Mouse (Mus musculus) cerebral cortex, adult 2 months (tissue): ENCODE results near the gene Samd1.

Source experiments
- WGBS: fragments of 180-500 bp; shearing (Covaris S2); methylation state at CpG from one replicate; pipeline ENCODE4 v1.1.7; 2018; 5-methylcytosine and 5-hydroxymethylcytosine counted together

The Samd1 gene

GRCm38 (mm10) chr8:83983222-83983621, 14.2 kb upstream of the Samd1 start:
- 91% methylated on average over 2 of the region's 2 CpGs for WGBS

- 84% methylated on average over 7 of the region's 7 CpGs for WGBS
Measured at GRCm38 (mm10) chr8:83989243-83989642, 8.2 kb upstream of the Samd1 start.

GRCm38 (mm10) chr8:83990170-83990569, 7.3 kb upstream of the Samd1 start:
- WGBS: 96% methylated on average over 14 of the region's 14 CpGs

- 83% methylated on average over 2 of the region's 2 CpGs for WGBS
Measured at GRCm38 (mm10) chr8:83992488-83992887, 5.0 kb upstream of the Samd1 start.

GRCm38 (mm10) chr8:83994030-83994429, 3.4 kb upstream of the Samd1 start:
- 75% methylated on average over 3 of the region's 3 CpGs for WGBS

GRCm38 (mm10) chr8:83995973-83996372, 1.5 kb upstream of the Samd1 start:
- WGBS: 31% methylated on average over 12 of the region's 12 CpGs

- 2% methylated on average over 56 of the region's 103 CpGs for WGBS
Measured at GRCm38 (mm10) chr8:83996567-83997505, 636 bp upstream of the Samd1 start.

GRCm38 (mm10) chr8:83998231-83999056, 972 bp downstream of the Samd1 start:
- WGBS: 7% methylated on average over 91 of the region's 92 CpGs

- WGBS: 69% methylated on average over 16 of the region's 16 CpGs
Measured at GRCm38 (mm10) chr8:83999057-83999705, 1.7 kb downstream of the Samd1 start.

- 98% methylated on average over 2 of the region's 2 CpGs for WGBS
Measured at GRCm38 (mm10) chr8:83999825-84000224, 2.4 kb downstream of the Samd1 start.

GRCm38 (mm10) chr8:84001281-84002000, 4.0 kb downstream of the Samd1 start, which contains the start of gene 1700067K01Rik:
Gene 1700067K01Rik, plus strand, starts transcription at chr8:84001502.
- WGBS: 59% methylated on average over 61 of the region's 61 CpGs

GRCm38 (mm10) chr8:84002957-84003611, 5.6 kb downstream of the Samd1 start:
- 57% methylated on average over 12 of the region's 12 CpGs for WGBS

- 52% methylated on average over 6 of the region's 6 CpGs for WGBS
Measured at GRCm38 (mm10) chr8:84003612-84004246, 6.3 kb downstream of the Samd1 start.

GRCm38 (mm10) chr8:84004533-84005201, 7.2 kb downstream of the Samd1 start:
- under 1% methylated on average over 30 of the region's 30 CpGs for WGBS

- 92% methylated on average over 7 of the region's 7 CpGs for WGBS
Measured at GRCm38 (mm10) chr8:84005502-84005901, 8.0 kb downstream of the Samd1 start.

GRCm38 (mm10) chr8:84008362-84008761, 10.9 kb downstream of the Samd1 start:
- 40% methylated on average over 7 of the region's 7 CpGs for WGBS

- WGBS: 2% methylated on average over 11 of the region's 11 CpGs
Measured at GRCm38 (mm10) chr8:84009876-84010275, 12.4 kb downstream of the Samd1 start.

- 4% methylated on average over 83 of the region's 83 CpGs for WGBS
Measured at GRCm38 (mm10) chr8:84010625-84011611, 13.4 kb downstream of the Samd1 start.
